Mouse (Mus musculus) gastrocnemius, postnatal 36 days (tissue): ENCODE data around the gene Gpc5. TPM values are rescaled to one million over a fixed set of nuclear protein-coding genes. Genes with fewer than 3 reads are reported as not detected.

ENCODE experiments used
- DNase-seq, 2 experiments: peaks; one replicate each; pipeline ENCODE4 v3.0.0; 2022
- intact Hi-C: fragments of 180-260 bp; cut with DNase I; formaldehyde crosslinking; loops from one replicate; pipeline ENCODE4 v1.15.1; 2025
- total RNA-seq, 2 experiments: library from RNA; stranded (reverse); gene quantifications; 2 replicates each; pipeline ENCODE4 v1.2.3; 2021

Gpc5 gene
- total RNA-seq, 2 experiments from 2014 or later = not detected

DNA sequence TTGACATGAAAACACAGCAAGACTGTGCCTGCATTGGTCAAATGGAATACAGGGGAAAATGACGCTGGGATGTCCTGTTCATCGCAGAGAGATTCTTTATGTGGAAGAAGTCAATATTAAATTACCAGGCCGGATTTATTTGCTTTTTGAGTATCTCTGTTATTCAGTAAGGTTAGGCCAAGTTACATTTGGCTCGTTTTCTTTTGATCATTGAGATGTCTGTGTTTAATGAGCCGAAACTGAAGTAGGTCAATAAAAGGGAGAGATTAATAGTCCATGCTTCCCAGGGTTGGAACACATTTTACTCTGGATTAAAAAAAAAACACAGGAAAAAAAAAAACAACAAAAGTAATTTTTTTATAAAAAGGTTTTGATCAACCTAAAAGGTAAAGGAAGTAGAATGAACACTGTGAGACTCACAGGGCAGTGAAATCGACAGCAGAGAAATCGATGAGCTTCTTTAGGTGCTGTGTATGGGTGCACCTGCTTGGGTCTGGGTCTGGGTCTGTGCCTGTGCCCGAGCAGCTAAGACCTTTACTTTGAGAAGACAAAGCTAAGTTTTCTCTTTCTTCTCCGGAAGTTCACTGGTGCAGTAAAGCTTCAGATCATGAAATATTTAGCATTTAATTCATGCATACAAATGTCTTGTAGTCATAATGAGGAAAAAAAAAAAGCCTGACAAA is 8.7 kb downstream of the Gpc5 start:
- DNase-seq = no peak
- intact Hi-C loops = no loop called here

DNA sequence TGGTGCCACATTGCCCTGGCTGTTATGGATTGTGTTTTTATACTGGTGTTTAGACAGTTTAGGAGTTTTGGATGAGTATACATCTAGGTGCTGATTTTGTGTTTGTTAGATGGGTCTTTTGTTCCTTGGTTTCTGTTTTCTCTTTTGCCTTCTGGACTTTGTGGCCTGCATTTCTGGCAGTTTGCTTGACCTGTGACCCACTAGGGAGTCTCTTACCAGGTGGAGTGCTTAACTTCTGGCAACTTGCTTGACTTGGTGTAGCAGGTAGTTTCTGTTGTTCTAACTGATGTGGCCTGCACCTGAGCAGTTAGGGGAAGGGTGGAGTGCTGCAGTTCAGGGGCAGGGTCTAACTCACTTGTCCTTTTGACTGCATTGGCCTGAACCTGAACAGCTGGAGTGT is 14.3 kb downstream of the Gpc5 start:
- DNase-seq = no peak
- intact Hi-C loops = no loop called here

DNA sequence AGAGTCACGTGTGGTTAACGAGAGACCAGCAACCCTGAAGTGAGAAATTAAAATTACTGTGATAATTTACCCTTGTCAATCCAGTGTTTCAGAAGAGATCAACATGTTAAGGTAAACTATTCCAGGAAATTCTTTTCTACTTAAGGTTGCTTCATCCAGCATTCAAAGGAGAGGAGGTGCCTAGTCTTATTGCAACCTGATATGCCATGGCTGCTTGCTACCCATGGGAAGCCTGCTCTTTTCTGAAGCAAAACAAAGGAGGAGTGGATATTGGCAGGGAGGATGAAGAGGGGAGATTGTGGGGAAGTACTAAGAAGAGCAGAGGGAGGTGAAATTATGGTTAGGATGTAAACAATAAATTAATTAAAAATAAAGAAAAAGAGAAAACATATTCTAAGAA is 15.5 kb downstream of the Gpc5 start:
- no peak for DNase-seq
- intact Hi-C loops = no loop called here

DNA sequence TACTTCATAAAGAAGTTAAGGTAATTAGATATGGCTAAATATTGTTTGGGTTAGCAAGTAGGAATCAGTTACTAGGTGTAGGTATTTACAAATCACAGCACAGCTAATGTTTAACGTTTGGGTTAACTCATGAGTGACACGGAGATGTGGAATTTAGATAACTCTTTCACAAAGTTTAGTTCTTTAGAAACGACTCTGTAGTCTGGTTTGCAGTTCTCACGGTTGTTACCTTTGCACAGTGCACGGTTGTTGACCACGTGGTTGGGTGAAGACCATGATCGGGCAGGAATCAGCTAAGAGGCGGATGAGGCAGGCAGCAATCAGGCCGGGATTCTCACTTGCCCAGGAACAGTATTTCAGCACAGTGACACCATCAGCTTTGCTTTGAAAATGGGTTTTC is 26.6 kb downstream of the Gpc5 start:
- intact Hi-C loops = no loop called here
- no peak for DNase-seq

DNA sequence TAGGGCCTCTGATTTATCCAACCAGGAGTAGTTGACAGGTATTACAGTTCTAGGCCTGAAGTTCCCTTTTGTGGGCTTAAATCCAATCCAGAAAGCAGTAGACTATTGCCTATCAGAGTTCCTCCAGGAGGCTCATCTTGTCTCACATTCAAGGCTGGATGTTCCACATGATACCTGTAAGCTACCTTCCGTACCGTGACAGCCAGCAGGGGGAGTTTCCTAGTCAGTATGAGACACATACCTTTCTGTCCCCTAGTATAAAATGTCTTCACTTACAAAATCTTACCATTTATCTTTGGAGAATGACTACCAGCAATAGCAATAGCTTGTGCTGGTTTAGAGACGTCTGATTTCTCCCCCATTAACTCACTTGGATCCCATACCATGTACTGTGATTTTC is 56.8 kb downstream of the Gpc5 start:
- intact Hi-C loops = no loop called here
- no peak for DNase-seq

DNA sequence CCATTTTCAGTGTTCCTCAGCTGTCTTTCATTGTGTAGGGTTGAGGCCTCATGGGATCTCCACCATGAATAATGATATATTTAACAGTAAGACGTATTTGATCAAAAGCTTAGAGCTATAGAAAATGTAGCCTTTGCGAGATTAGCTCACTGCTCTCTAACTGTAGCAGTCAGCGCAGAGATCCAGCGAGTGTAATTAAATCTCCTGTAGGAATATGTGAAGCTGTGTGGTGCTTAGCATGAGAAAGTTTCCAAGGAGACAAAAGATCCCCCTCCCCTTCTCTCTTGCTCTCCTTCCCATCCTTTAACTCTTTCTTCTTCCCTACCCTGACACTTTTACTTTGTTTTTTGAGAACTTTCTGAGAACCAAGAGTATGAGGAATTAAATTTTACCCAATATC is 64.6 kb downstream of the Gpc5 start:
- intact Hi-C loops = no loop called here
- DNase-seq = no peak

DNA sequence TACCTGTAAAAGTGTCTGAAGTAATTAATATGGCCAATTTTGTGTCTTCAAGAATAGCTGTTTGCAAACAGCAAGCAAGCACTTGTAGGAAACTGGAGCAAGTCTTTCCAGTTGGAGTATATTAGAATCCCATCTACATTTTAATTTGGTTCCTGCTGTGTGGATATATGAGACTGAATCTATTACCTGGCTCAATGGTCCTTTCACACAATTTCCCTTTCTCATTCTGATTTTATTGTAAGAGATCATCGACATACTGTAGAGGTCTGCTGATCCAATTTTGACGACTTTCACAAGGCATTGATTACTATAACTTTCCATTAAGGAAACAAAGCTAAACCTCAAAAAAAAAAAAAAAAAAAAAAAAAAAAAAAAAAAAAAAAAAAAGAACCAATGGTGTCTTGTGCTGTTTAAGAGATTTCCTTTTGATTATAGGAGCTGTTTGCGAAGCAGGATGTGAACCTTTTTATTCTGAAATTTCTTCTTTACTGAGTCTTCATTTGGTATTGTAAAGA is 85.4 kb downstream of the Gpc5 start:
- DNase-seq = no peak
- intact Hi-C loops = no loop called here

DNA sequence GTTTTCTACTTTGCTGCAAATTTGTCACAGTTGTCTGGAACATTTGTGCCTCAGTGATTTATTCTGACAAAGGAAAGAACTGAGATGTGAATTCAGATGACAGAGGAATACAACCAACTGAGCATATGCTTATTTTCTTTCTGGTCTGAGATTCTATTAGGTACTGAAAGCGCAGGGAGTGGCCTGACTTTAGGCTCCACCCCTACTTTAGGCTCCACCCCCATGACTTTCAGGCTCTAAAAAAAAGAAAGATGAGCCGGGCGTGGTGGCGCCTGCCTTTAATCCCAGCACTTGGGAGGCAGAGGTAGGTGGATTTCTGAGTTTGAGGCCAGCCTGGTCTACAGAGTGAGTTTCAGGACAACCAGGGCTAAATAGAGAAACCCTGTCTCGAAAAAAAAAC is 87.9 kb downstream of the Gpc5 start:
- intact Hi-C loops = no loop called here
- no peak for DNase-seq

DNA sequence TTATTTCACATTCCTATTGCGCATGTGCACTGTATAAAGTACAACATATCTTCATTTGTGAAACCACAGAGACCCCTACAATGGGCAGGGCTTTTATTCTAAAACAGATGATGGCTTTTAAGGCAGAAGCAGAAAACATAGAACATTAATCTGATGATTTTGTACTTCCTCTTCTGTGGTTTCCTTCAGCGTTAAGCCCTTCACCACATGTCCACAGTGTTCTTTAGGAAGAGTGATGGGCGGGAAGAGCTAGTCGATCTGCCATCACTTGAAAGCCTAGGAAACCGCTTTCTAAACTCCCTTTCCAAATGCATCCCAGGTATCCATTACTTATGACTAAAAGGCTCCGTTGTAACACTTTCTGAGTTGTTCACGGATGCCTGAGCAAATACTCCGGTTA is 96.2 kb downstream of the Gpc5 start:
- no peak for DNase-seq
- intact Hi-C loops = no loop called here

DNA sequence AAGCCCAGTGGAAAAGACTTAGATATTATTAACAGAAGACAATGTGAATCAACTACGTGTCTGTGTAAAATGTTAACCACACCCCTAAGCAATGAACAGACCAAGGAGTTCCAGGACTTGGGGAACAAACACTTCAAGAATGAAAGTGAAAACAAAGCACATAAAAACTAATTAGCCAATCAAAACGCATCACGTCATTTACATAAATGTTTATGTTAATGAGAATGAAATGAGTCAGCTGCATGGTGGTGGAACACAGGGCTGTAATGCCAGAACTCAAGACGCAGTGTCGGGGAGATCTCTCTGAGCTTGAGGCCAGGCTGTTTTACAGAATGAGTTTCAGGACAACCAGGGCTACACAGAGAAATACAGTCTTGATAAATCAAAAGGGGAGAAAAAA is 136.1 kb downstream of the Gpc5 start:
- DNase-seq = no peak
- intact Hi-C loops = no loop called here

DNA sequence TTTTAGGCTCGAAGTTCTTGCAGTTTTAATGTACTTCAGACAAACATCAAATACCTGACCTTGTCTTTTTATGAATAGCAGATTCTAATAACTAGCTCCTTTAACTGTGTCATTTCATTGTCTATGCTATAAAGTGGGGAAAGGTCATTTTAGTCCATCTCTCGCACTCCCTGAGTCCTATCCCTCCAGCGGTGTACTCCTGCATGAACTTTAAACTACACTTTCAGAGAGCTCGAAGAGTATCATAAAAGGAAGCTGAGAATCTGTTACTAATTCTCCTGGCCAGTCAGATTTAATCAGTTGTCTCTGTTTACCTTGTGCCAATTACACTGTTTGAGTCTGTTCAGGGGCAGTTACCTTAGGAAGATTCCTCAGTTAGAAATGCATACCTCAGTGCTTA is 144.4 kb downstream of the Gpc5 start:
- intact Hi-C loops = no loop called here
- DNase-seq = no peak

DNA sequence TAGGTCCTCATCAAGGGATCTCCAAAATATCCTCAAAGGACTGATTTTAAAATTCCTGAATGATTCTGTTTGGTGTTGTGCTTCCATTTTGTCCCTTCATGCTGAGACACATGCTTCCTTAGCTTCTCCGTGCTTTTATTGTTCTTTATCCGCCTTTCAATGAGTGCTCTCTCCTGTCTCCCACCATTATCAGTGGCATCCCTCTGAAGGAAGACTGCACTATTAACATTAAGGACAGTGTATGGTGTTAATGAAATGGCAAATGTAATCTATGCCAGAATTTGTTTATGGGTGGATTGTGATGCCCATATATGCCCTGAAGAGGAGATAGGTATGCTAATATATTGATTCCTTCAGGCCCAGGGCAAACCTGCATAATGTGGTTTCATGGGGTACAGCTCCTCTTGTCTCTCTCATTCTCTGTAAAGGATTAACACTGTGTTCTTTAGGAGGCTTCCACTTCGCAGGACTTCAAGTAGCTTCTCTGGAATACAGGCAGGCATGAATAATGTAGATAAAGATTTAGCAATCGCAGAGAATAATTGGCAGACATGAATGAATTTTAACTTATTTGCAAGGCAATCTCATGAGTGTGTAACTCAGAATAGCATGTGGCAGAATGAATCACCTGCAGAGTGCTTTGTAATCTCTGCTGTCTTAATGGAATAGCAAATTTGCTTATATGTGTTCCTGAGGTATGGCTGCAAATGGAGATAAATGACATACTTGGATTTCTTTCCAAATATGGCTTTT is 148.8 kb downstream of the Gpc5 start:
- intact Hi-C loops = no loop called here

DNA sequence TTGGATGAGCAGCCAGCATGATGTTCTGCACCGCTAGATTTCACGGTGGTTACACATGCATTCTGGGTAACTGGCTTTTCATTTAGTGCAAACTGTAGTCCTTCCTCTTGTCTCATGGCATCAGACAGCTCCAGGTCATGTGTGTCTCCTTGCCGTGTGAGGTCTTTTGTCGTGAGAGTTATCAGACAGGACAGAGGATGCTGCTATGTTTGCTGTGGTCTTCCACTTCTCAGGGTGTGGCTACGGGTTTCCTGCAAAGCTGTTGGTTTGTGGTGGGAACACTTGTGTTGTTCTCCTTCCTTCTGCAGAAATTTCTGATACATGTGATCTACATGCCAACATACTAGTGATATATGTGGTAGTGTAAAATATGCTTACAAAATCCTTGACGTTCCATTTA is 158.5 kb downstream of the Gpc5 start:
- intact Hi-C loops = no loop called here
- no peak for DNase-seq

More for the DNA sequence above, 148.8 kb downstream of the Gpc5 start:
- no peak for DNase-seq

DNA sequence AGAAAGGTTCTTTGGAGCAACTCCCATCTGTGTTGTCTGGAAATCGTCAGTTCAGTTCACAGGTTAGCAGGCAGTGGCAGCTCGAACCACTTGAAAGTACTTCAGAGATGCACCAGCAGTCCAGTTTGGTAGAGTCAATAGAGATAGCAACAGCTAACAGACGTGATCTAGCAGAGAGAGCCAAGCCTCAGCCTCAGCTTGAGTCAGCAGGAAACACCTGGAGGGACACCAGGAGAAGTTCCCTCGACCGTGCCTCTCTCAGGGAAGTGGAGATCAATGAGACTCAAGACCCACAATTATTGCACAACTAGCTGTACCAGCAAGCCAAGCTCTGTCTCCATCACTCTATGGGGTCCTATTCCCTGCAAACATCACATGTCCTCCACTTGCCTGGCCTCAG is 159.8 kb downstream of the Gpc5 start:
- no peak for DNase-seq
- intact Hi-C loops = no loop called here

DNA sequence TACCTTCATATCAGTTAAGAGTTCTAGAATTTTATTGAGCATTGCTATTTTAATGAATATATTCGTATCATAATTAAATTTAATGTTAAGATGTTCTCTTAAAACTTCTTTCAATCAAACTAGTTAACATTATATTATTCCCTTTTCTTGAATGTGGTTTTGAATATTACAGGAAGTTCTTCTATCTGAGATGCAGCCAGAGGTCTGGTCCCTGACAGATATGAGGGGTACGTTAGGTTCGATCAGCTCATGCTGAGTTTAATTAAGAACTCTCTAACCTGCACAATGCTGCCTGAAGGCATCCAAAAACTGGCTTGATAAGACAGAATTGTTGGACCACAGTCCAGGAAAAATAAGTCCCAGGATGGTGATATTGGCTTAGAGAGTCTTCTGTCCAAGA is 161.1 kb downstream of the Gpc5 start:
- intact Hi-C loops = no loop called here
- DNase-seq = no peak

DNA sequence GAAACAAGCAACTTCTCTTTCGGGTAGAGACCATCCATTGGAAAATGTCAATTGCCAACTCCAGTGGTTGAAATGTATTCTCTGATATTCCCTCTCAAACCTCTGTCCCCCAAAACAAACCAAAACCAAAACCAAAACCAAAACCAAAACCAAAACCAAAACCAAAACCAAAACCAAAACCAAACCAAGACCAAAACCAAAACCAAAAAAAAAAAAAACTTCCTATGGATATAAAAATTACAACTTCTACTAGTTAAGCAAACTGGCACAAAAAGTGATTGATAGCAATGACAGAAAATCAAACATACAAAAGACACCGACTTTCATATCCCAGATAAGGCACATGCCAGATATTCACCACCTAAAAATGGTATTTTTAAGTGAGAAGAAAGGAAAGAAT is 161.7 kb downstream of the Gpc5 start:
- no peak for DNase-seq
- intact Hi-C loops = no loop called here

DNA sequence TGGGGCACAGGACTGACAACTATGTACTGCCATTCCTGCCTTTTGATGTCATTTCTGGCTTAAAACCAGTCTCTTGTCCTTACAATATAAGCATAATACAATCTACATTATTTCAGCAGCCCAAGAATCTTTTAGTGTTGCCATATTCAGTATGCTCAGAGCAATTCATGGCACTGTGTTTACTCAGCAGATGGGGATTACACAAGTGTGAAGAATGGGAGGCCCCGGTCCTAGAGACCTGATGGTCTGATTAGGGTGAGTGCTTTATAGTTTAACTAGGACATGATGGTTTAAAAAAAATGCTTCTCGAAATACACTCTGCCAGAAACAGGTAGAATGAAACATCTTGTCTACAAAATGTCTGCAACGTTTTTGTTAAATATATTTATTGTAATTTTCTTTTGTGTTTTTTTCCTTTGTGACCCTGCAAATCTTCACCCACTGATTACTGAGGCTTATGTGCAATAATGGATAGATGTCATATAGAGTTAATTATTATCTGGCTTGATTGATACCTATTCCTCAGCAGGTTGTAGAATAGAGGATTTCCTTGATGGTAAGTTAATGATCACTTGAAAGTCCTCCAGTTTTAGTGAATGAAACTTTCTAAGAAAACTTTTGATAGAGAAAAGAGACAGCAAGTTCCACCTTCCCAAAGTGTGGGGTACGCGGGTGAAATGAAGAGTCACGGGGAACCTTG is 177.8 kb downstream of the Gpc5 start:
- intact Hi-C loops = no loop called here
- no peak for DNase-seq

DNA sequence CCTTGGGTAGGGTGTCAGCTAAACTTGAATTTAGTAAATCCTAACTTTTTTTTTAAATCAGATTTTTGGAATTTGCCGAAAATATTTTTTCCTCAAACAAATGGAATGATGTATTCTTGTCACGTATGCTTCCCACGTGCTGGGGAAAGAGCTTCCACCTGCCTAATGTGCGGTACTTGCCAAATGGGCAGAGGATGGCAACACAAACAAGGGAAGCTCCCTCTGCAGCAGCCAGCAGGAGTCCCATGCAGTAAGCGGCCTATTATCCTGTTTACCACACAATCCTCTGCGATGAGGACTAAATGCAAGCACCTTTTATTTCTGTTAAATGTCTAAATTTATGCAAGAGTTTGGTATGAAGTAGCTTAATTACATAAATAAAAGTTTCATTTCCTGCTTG is 178.4 kb downstream of the Gpc5 start:
- DNase-seq = no peak
- intact Hi-C loops = no loop called here

DNA sequence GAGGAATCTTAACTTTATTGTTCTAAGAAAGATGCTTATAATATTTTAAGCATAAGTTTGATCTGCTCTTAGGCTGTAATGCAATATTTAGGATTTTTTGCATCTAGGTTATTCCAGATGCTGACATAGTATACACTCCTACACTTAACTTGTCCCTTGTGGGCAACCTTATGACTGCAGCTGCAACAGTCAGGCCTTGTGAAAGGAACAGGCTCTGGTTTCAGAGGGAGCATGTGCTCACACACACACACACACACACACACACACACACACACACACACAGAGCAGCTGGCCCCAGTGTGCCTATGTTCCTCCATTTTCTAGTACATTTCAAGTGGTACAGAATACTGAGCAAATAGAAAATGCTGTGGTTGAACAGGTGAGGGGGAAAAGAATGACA is 190.8 kb downstream of the Gpc5 start:
- no peak for DNase-seq
- intact Hi-C loops = no loop called here

DNA sequence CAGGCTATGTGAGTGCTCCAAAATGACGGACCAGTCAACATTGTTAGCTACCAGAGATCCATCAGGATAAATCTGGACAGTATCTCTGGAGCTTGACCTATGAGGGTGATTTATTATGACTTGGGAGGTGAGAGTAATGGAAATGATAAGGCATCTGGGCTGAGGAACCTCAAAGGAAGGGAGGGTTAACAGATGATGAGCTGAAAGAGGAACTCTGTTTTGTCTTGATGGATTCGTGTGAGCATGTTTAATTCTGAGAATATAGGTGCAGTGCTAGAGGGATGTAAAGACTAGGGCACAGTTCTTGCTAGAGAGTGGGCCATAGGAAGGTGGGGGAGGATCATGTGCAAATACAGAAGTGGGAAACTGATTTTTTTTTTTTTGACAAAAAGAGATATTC is 232.2 kb downstream of the Gpc5 start:
- DNase-seq = no peak
- intact Hi-C loops = no loop called here

DNA sequence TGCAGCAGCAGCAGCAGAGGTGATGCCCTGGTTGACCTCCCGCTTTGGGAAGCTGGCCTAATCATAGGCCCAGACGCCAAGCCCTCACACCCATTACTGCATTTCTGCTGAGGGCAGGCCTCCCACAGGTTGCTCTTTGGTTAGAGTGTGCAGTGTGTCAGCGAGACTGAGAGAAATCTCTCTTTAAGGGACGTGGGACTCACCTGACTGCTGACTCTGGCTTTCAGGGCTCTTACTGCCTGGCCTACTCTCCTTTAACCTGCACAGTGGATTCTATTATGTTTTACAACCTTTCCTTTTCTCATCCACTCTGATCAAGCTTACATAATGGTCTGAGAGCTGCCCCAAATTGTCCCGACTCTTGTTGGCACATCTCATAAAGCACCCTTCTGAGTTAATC is 234.4 kb downstream of the Gpc5 start:
- intact Hi-C loops = no loop called here
- no peak for DNase-seq

DNA sequence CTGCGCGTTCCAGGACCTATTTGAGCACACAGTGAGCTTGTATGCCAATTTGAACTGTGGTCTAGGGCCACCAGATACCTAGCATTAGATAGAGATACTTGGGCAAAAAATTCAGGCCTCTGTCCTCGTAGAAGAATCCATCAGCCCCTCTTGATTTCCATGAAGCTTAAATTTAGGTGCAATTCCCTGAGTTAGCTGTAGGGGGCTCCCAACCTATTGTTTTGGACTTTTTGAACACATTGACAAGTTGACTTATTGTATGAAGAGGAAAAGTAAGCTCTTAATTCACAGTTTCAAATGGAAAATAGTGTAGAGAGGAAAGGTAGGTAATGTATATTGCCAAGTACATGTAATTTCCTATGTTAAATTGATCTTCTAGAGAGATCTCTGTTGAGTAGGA is 247.1 kb downstream of the Gpc5 start:
- no peak for DNase-seq
- intact Hi-C loops = no loop called here
